Mouse (Mus musculus): Measurements from ENCODE around the gene Slc26a8. TPM values are rescaled to one million over a fixed set of nuclear protein-coding genes. Genes with fewer than 3 reads are reported as not detected.

Gene Slc26a8
- polyA plus RNA-seq (2017; shearing (Covaris generic)): 0.54 TPM

DNA sequence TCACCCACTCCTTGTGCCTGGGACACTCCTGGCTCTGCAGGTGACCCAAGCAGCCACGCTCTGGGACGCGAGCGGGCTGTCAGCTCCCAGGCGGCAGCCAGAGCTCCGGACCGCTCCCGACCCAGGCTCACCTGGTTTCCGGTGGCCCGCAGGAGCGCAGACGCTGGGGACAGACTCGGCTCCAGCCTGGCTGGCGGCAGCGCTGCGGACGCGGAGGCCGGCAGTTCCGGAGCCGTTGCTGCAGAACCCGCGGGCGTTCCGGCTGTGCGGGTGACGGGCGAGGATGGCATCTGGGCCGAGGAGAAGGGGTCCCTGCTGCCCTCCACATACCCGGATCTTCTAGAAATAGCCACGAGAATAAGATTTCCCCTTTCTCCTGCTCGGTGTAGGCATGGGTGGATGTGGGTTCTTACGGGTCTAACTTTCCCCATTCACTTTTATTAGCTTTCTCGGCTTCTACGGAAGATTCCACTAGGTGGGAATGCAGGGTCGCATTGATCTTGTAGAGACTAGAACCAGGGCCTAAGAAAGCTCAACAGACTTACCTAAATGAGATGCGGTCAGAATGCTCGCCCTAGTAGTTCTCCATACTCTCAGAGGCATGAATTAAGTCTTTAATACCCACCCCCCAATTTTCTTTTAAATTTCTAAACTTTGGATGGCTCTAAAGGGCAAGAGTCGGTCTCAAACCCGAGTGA is at the start of gene Slc26a8:
Gene Slc26a8, minus strand, starts transcription at position 648 of the 698 bp plus-strand sequence.

DNA sequence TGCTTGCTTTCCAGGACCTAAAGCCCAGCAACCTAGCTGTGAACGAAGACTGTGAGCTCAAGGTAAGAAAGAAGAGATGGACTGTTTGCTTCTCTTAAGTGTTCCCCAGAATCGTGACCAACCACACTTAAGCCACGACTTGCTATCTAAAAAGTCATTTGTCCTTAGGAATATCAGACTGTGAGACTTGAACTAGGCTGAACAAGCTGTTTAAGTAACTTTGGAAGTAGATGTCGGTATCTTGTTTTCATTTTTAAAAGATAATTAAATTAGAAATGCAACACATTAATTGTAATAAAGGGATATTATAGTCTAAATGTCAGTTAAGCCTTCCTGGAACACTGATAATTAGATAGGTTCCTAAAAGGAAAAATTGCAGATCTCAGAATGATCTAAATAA is 35.8 kb upstream of the Slc26a8 start, which contains the start of gene AC170998.1:
Gene AC170998.1, plus strand, starts transcription at position 301 of the 400 bp plus-strand sequence.

DNA sequence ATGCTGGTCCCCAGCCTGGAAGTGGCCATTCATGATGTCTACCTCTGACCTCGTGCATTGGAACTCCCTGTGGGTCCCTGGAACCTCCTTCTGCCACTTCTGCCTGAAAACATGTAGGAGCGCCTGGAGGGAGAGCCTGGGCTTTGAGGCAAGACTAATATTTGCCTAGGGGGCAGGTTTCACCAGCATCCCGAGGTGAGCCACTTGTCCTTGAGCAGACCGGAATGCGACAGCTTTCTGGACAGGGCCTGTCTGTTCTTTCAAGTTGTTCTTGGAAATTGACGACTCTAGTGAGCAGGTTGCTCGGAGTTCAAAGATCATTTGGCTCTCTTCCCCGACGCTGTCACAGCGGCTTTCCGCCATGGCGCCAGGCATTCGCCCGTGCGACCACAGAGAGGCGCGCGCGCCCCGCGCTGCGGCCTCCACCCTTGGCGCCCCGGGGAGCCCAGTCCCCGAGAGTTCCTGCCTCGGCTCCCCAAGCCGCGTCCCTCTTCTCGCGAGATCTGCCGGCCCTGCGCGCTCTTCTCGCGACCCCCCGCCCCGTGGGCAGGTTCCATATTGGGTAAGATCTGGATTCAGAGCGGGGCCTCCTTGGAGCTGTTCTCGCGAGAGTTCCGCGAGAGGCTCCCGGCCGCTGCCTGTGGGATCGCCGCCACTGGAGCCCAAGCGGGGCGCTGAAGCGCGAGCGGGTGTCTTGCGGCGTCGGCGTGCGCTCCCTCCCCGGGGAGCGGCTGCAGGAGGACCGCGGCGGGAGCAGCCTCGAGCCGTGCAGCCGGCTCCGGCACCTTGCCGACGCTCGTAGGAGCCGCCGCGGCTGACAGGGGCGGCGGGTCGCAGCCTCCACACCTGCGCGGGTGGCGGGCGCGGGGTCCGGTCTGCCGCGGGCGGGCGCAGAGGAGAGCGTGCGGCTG is 998 bp upstream of the Slc26a8 start, which contains the start of gene Mapk14:
Gene Mapk14, plus strand, starts transcription at position 554 of the 911 bp plus-strand sequence.

DNA sequence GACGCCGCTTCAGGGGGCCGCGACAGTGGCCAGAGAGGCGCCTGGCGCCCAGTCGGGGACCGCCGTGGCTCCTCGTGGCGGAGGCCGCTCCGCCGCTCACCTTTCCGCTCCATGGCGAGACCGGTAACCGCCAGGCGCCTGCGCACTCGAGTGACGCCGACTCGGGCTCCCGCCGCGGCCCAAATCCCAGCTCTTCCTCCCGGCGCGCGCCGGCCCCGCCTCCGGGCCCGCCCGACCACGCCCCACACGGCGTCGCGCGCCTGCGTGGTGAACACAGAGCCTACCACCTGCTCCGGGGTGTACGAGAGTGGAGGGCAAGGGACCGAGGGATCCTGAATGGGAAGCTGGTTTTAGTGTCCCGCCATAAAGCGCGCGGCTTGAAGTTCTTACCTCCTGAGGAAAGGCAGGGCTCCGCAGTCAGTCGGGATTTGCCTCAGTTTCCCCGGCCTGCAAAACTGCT is 67.7 kb downstream of the Slc26a8 start, which contains the start of gene Srpk1:
Gene Srpk1, minus strand, starts transcription at position 410 of the 460 bp plus-strand sequence.

Other genes starting within 250 kb of the Slc26a8 start
- 67.9 TPM for gene Fkbp5, start 172.7 kb downstream of the Slc26a8 start, polyA plus RNA-seq (2017; shearing (Covaris generic))
- not detected for gene Armc12, start 159.4 kb downstream of the Slc26a8 start, polyA plus RNA-seq (2017; shearing (Covaris generic))
- gene Clpsl2, start 140.8 kb downstream of the Slc26a8 start, polyA plus RNA-seq (2017; shearing (Covaris generic)): not detected
- not detected for gene Clps, start 129.5 kb downstream of the Slc26a8 start, polyA plus RNA-seq (2017; shearing (Covaris generic))
- not detected for gene Lhfpl5, start 114.6 kb downstream of the Slc26a8 start, polyA plus RNA-seq (2017; shearing (Covaris generic))
- 265 TPM for gene Srpk1, start 67.5 kb downstream of the Slc26a8 start, polyA plus RNA-seq (2017; shearing (Covaris generic))
- 107 TPM for gene Mapk14, start 1.1 kb upstream of the Slc26a8 start, polyA plus RNA-seq (2017; shearing (Covaris generic))
- 8.5 TPM for gene AC170998.1, start 35.9 kb upstream of the Slc26a8 start, polyA plus RNA-seq (2017; shearing (Covaris generic))
- gene Mapk13, start 79.1 kb upstream of the Slc26a8 start, polyA plus RNA-seq (2017; shearing (Covaris generic)): not detected
- gene Brpf3, start 110.9 kb upstream of the Slc26a8 start, polyA plus RNA-seq (2017; shearing (Covaris generic)): 15.1 TPM
- not detected for gene Pnpla1, start 168.2 kb upstream of the Slc26a8 start, polyA plus RNA-seq (2017; shearing (Covaris generic))
- gene 4930539E08Rik, start 225.1 kb upstream of the Slc26a8 start, polyA plus RNA-seq (2017; shearing (Covaris generic)): 0.16 TPM